Mouse (Mus musculus) monocyte, adult 2 months (primary cell): ENCODE measurements around the gene Psg28.
"Not testable (repeated sequence)": the region's sequence is repeated elsewhere in the genome, so short reads cannot be mapped to it uniquely, and the experiment has no call there.

Experiments
- DNase-seq, 2 experiments: peaks; one replicate each; pipeline ENCODE4 v3.0.0; 2022; ENCODE audit warnings: low spot score in 2 of 2, low read depth in 1 of 2

The Psg28 gene

DNA sequence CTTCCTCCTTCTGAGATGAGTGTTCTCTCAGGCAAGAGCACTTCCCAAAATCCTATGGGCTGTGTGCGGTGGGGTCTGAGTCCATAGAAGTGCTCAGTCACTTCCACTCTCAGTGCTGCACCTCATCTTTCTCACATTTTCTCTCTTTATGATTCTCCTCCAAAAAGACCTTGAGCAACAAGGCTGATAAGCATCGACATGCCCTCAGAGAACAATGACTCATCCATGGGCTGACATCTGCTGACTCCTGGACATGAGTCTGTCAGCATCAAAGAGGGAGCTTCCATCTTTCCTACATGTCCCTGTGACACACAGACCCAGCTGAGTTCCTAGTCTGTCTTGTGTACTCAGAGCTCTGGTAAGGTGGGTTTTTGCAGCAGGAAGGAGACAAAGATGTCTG, at the start of gene Psg28:
TSS of gene Psg28 (minus strand) at position 101 of the 400 bp plus-strand sequence.
- DNase-seq, result not testable (repeated sequence)

GRCm38 (mm10) chr7:18403407-18403806, 28.4 kb downstream of the Psg28 start:
- DNase-seq, result no peak

- DNase-seq, result no peak
These were observed 29.2 kb downstream of the Psg28 start for GRCm38 (mm10) chr7:18402527-18403237.

GRCm38 (mm10) chr7:18391483-18391882, 40.4 kb downstream of the Psg28 start:
- not testable (repeated sequence) for DNase-seq

- DNase-seq, result no peak
These were observed 53.5 kb downstream of the Psg28 start for GRCm38 (mm10) chr7:18378295-18378694.
